Mouse (Mus musculus): ENCODE data around the gene Ppp5c.
A peak's percentile ranks its signal among the peaks of the same experiment; 100 is the strongest.

Ppp5c gene

GRCm38 (mm10) chr7:17011909-17012590, 15.7 kb downstream of the Ppp5c start:
- DNase-seq = peak; percentile 80

GRCm38 (mm10) chr7:17010010-17010347, 17.7 kb downstream of the Ppp5c start:
- peak; percentile 35 for DNase-seq

- peak; percentile 26 for DNase-seq
Measured at GRCm38 (mm10) chr7:17009326-17010009, 18.3 kb downstream of the Ppp5c start.

GRCm38 (mm10) chr7:17007300-17007699, 20.4 kb downstream of the Ppp5c start:
- DNase-seq = peak; percentile 63

GRCm38 (mm10) chr7:17004716-17005115, 23.0 kb downstream of the Ppp5c start:
- peak; percentile 70 for DNase-seq

GRCm38 (mm10) chr7:17003230-17003960, 24.3 kb downstream of the Ppp5c start:
- peak; percentile 87 for DNase-seq

- peak; percentile 90 for DNase-seq
Measured at GRCm38 (mm10) chr7:17002375-17003195, 25.1 kb downstream of the Ppp5c start.

- DNase-seq = peak; percentile 87
Measured at GRCm38 (mm10) chr7:16999650-17000049, 28.1 kb downstream of the Ppp5c start.

- no peak for DNase-seq
Measured at GRCm38 (mm10) chr7:16999233-16999632, 28.5 kb downstream of the Ppp5c start.

- no peak for DNase-seq
Measured at GRCm38 (mm10) chr7:16995345-16995744, 32.4 kb downstream of the Ppp5c start.

GRCm38 (mm10) chr7:16994400-16994799, 33.3 kb downstream of the Ppp5c start:
- DNase-seq = peak; percentile 16

- peak; percentile 28 for DNase-seq
Measured at GRCm38 (mm10) chr7:16993651-16994399, 33.9 kb downstream of the Ppp5c start.

GRCm38 (mm10) chr7:16992451-16992807, 35.3 kb downstream of the Ppp5c start, which contains the start of gene Ccdc8:
Ccdc8 (plus strand) TSS chr7:16992708.
- DNase-seq = no peak

- no peak for DNase-seq
Measured at GRCm38 (mm10) chr7:16991681-16992450, 35.9 kb downstream of the Ppp5c start.

GRCm38 (mm10) chr7:16990006-16990744, 37.5 kb downstream of the Ppp5c start:
- no peak for DNase-seq

GRCm38 (mm10) chr7:16988405-16988804, 39.3 kb downstream of the Ppp5c start:
- peak; percentile 37 for DNase-seq

- DNase-seq = no peak
Measured at GRCm38 (mm10) chr7:16987541-16988149, 40.1 kb downstream of the Ppp5c start.

GRCm38 (mm10) chr7:16982859-16983568, 44.7 kb downstream of the Ppp5c start, which contains the start of gene Gm42372:
Gm42372 (plus strand) TSS chr7:16983086.
- DNase-seq = peak; percentile 90

GRCm38 (mm10) chr7:16980348-16980747, 47.4 kb downstream of the Ppp5c start:
- DNase-seq = no peak
